Mouse (Mus musculus): Measurements from ENCODE around the gene Ivl. TPM values are rescaled to one million over a fixed set of nuclear protein-coding genes. Genes with fewer than 3 reads are reported as not detected.

Gene Ivl
- polyA plus RNA-seq, 1 experiment = not detected

- no peak for TF ChIP-seq POLR2A (IDR thresholded peaks at IDR 0.05; ENCODE audit: borderline replicate concordance, low read depth, low read length)
- TF ChIP-seq CTCF (IDR thresholded peaks at IDR 0.05; ENCODE audit: low read depth, low read length) = no peak
These were observed 11.5 kb upstream of the Ivl start for GRCm38 (mm10) chr3:92585055-92585454.

GRCm38 (mm10) chr3:92583164-92583826 lies 9.8 kb upstream of the Ivl start:
- Histone ChIP-seq H3K4me1 (ENCODE audit: control insufficient read depth, insufficient read depth, low read length) (no peaks in the 10 kb centered on the region), H3K27ac (ENCODE audit: insufficient read depth, low read depth, low read length) (no peak overlapping the region), H3K4me3 (ENCODE audit: insufficient read depth, low read length) (no peak overlapping the region)
- no peak for TF ChIP-seq POLR2A (IDR thresholded peaks at IDR 0.05; ENCODE audit: borderline replicate concordance, low read depth, low read length)
- no peak for TF ChIP-seq CTCF (IDR thresholded peaks at IDR 0.05; ENCODE audit: low read depth, low read length)

More at GRCm38 (mm10) chr3:92585055-92585454, 11.5 kb upstream of the Ivl start:
- Histone ChIP-seq H3K27ac (ENCODE audit: insufficient read depth, low read depth, low read length) (no peak overlapping the region), H3K4me3 (ENCODE audit: insufficient read depth, low read length) (no peak overlapping the region), H3K4me1 (ENCODE audit: control insufficient read depth, insufficient read depth, low read length) (no peaks in the 10 kb centered on the region)

GRCm38 (mm10) chr3:92579508-92579907 lies 6.0 kb upstream of the Ivl start:
- TF ChIP-seq POLR2A (IDR thresholded peaks at IDR 0.05; ENCODE audit: borderline replicate concordance, low read depth, low read length) = no peak
- TF ChIP-seq CTCF (IDR thresholded peaks at IDR 0.05; ENCODE audit: low read depth, low read length) = no peak
- no peaks in the 10 kb centered on the region for H3K4me1 ChIP-seq (ENCODE audit: control insufficient read depth, insufficient read depth, low read length)
- H3K4me3 ChIP-seq (ENCODE audit: insufficient read depth, low read length) = no peak overlapping the region
- no peak overlapping the region for H3K27ac ChIP-seq (ENCODE audit: insufficient read depth, low read depth, low read length)

- TF ChIP-seq POLR2A (IDR thresholded peaks at IDR 0.05; ENCODE audit: borderline replicate concordance, low read depth, low read length) (no peak), CTCF (IDR thresholded peaks at IDR 0.05; ENCODE audit: low read depth, low read length) (no peak)
These were observed 5.3 kb upstream of the Ivl start for GRCm38 (mm10) chr3:92578652-92579413.

GRCm38 (mm10) chr3:92572514-92573155 lies 900 bp downstream of the Ivl start:
- Histone ChIP-seq H3K27ac (ENCODE audit: insufficient read depth, low read depth, low read length) (no peak overlapping the region), H3K4me3 (ENCODE audit: insufficient read depth, low read length) (no peak overlapping the region), H3K4me1 (ENCODE audit: control insufficient read depth, insufficient read depth, low read length) (no peaks in the 10 kb centered on the region)
- TF ChIP-seq POLR2A (IDR thresholded peaks at IDR 0.05; ENCODE audit: borderline replicate concordance, low read depth, low read length) = no peak
- TF ChIP-seq CTCF (IDR thresholded peaks at IDR 0.05; ENCODE audit: low read depth, low read length) = no peak

More at GRCm38 (mm10) chr3:92578652-92579413, 5.3 kb upstream of the Ivl start:
- H3K27ac ChIP-seq (ENCODE audit: insufficient read depth, low read depth, low read length) = no peak overlapping the region
- no peak overlapping the region for H3K4me3 ChIP-seq (ENCODE audit: insufficient read depth, low read length)
- H3K4me1 ChIP-seq (ENCODE audit: control insufficient read depth, insufficient read depth, low read length) = no peaks in the 10 kb centered on the region

- H3K27ac ChIP-seq (ENCODE audit: insufficient read depth, low read depth, low read length) = no peak overlapping the region
- H3K4me1 ChIP-seq (ENCODE audit: control insufficient read depth, insufficient read depth, low read length) = no peaks in the 10 kb centered on the region
- TF ChIP-seq CTCF (IDR thresholded peaks at IDR 0.05; ENCODE audit: low read depth, low read length) (no peak), POLR2A (IDR thresholded peaks at IDR 0.05; ENCODE audit: borderline replicate concordance, low read depth, low read length) (no peak)
- no peak overlapping the region for H3K4me3 ChIP-seq (ENCODE audit: insufficient read depth, low read length)
These were observed 4.8 kb downstream of the Ivl start for GRCm38 (mm10) chr3:92568752-92569151.

- Histone ChIP-seq H3K4me1 (ENCODE audit: control insufficient read depth, insufficient read depth, low read length) (no peaks in the 10 kb centered on the region), H3K4me3 (ENCODE audit: insufficient read depth, low read length) (no peak overlapping the region), H3K27ac (ENCODE audit: insufficient read depth, low read depth, low read length) (no peak overlapping the region)
- TF ChIP-seq POLR2A (IDR thresholded peaks at IDR 0.05; ENCODE audit: borderline replicate concordance, low read depth, low read length) (no peak), CTCF (IDR thresholded peaks at IDR 0.05; ENCODE audit: low read depth, low read length) (no peak)
These were observed 8.1 kb downstream of the Ivl start for GRCm38 (mm10) chr3:92565418-92565817.

GRCm38 (mm10) chr3:92534411-92534810 lies 39.1 kb downstream of the Ivl start, which contains the start of gene 2310046K23Rik:
Gene 2310046K23Rik, minus strand, starts transcription at chr3:92534511.
- Histone ChIP-seq H3K4me3 (ENCODE audit: insufficient read depth, low read length) (no peak within 1 kb of the TSS), H3K27ac (ENCODE audit: insufficient read depth, low read depth, low read length) (no peak within 1 kb of the TSS), H3K4me1 (ENCODE audit: control insufficient read depth, insufficient read depth, low read length) (no peaks in the 10 kb centered on the region)
- TF ChIP-seq CTCF (IDR thresholded peaks at IDR 0.05; ENCODE audit: low read depth, low read length) (no peak), POLR2A (IDR thresholded peaks at IDR 0.05; ENCODE audit: borderline replicate concordance, low read depth, low read length) (no peak)

Other genes with a start within 250 kb of the Ivl start
- gene Sprr2d, start 234.6 kb downstream of the Ivl start, polyA plus RNA-seq (2012; ENCODE audit: insufficient read depth, insufficient read length, missing spikeins) = not detected in 2 replicates
- not detected in 2 replicates for gene Sprr2e, start 221.6 kb downstream of the Ivl start, polyA plus RNA-seq (2012; ENCODE audit: insufficient read depth, insufficient read length, missing spikeins)
- gene Sprr2f, start 208.5 kb downstream of the Ivl start, polyA plus RNA-seq (2012; ENCODE audit: insufficient read depth, insufficient read length, missing spikeins) = not detected in 2 replicates
- not detected in 2 replicates for gene Sprr2h, start 188.1 kb downstream of the Ivl start, polyA plus RNA-seq (2012; ENCODE audit: insufficient read depth, insufficient read length, missing spikeins)
- not detected in 2 replicates for gene Sprr2i, start 165.7 kb downstream of the Ivl start, polyA plus RNA-seq (2012; ENCODE audit: insufficient read depth, insufficient read length, missing spikeins)
- gene Sprr2j-ps, start 155.7 kb downstream of the Ivl start, polyA plus RNA-seq (2012; ENCODE audit: insufficient read depth, insufficient read length, missing spikeins) = not detected in 2 replicates
- 4.2 and 17.1 TPM in 2 replicates for gene Gm9774, start 144.3 kb downstream of the Ivl start, polyA plus RNA-seq (2012; ENCODE audit: insufficient read depth, insufficient read length, missing spikeins)
- gene Sprr2k, start 141.2 kb downstream of the Ivl start, polyA plus RNA-seq (2012; ENCODE audit: insufficient read depth, insufficient read length, missing spikeins) = not detected in 2 replicates
- gene Sprr1b, start 134.9 kb downstream of the Ivl start, polyA plus RNA-seq (2012; ENCODE audit: insufficient read depth, insufficient read length, missing spikeins) = not detected in 2 replicates
- gene Sprr3, start 115.0 kb downstream of the Ivl start, polyA plus RNA-seq (2012; ENCODE audit: insufficient read depth, insufficient read length, missing spikeins) = not detected in 2 replicates
- gene Sprr1a, start 87.8 kb downstream of the Ivl start, polyA plus RNA-seq (2012; ENCODE audit: insufficient read depth, insufficient read length, missing spikeins) = not detected in 2 replicates
- gene Sprr4, start 73.2 kb downstream of the Ivl start, polyA plus RNA-seq (2012; ENCODE audit: insufficient read depth, insufficient read length, missing spikeins) = not detected in 2 replicates
- gene 2310046K23Rik, start 39.2 kb downstream of the Ivl start, polyA plus RNA-seq (2012; ENCODE audit: insufficient read depth, insufficient read length, missing spikeins) = not detected in 2 replicates
- not detected in 2 replicates for gene Smcp, start 15.3 kb upstream of the Ivl start, polyA plus RNA-seq (2012; ENCODE audit: insufficient read depth, insufficient read length, missing spikeins)
- not detected in 2 replicates for gene 2210017I01Rik, start 33.8 kb upstream of the Ivl start, polyA plus RNA-seq (2012; ENCODE audit: insufficient read depth, insufficient read length, missing spikeins)
- gene Lce6a, start 47.9 kb upstream of the Ivl start, polyA plus RNA-seq (2012; ENCODE audit: insufficient read depth, insufficient read length, missing spikeins) = not detected in 2 replicates
- gene Lce1a1, start 74.6 kb upstream of the Ivl start, polyA plus RNA-seq (2012; ENCODE audit: insufficient read depth, insufficient read length, missing spikeins) = not detected in 2 replicates
- not detected in 2 replicates for gene Lce1b, start 83.2 kb upstream of the Ivl start, polyA plus RNA-seq (2012; ENCODE audit: insufficient read depth, insufficient read length, missing spikeins)
- not detected in 2 replicates for gene Lce1a2, start 96.6 kb upstream of the Ivl start, polyA plus RNA-seq (2012; ENCODE audit: insufficient read depth, insufficient read length, missing spikeins)
- not detected in 2 replicates for gene Lce1c, start 105.5 kb upstream of the Ivl start, polyA plus RNA-seq (2012; ENCODE audit: insufficient read depth, insufficient read length, missing spikeins)
- gene Lce1d, start 113.5 kb upstream of the Ivl start, polyA plus RNA-seq (2012; ENCODE audit: insufficient read depth, insufficient read length, missing spikeins) = not detected in 2 replicates
- gene Lce1e, start 135.3 kb upstream of the Ivl start, polyA plus RNA-seq (2012; ENCODE audit: insufficient read depth, insufficient read length, missing spikeins) = not detected in 2 replicates
- not detected in 2 replicates for gene Lce1f, start 146.6 kb upstream of the Ivl start, polyA plus RNA-seq (2012; ENCODE audit: insufficient read depth, insufficient read length, missing spikeins)
- gene Gm38119, start 165.4 kb upstream of the Ivl start, polyA plus RNA-seq (2012; ENCODE audit: insufficient read depth, insufficient read length, missing spikeins) = not detected in 2 replicates
- gene Lce1g, start 178.6 kb upstream of the Ivl start, polyA plus RNA-seq (2012; ENCODE audit: insufficient read depth, insufficient read length, missing spikeins) = not detected in 2 replicates
- not detected in 2 replicates for gene Lce1h, start 191.3 kb upstream of the Ivl start, polyA plus RNA-seq (2012; ENCODE audit: insufficient read depth, insufficient read length, missing spikeins)
- not detected in 2 replicates for gene Lce1i, start 205.2 kb upstream of the Ivl start, polyA plus RNA-seq (2012; ENCODE audit: insufficient read depth, insufficient read length, missing spikeins)
- not detected in 2 replicates for gene Lce1j, start 216.8 kb upstream of the Ivl start, polyA plus RNA-seq (2012; ENCODE audit: insufficient read depth, insufficient read length, missing spikeins)
- gene Lce1k, start 234.2 kb upstream of the Ivl start, polyA plus RNA-seq (2012; ENCODE audit: insufficient read depth, insufficient read length, missing spikeins) = not detected in 2 replicates

Data from bone marrow macrophage, adult 2 months (primary cell).